Mouse (Mus musculus): Measurements from ENCODE around the gene Abraxas2.

The Abraxas2 gene

DNA sequence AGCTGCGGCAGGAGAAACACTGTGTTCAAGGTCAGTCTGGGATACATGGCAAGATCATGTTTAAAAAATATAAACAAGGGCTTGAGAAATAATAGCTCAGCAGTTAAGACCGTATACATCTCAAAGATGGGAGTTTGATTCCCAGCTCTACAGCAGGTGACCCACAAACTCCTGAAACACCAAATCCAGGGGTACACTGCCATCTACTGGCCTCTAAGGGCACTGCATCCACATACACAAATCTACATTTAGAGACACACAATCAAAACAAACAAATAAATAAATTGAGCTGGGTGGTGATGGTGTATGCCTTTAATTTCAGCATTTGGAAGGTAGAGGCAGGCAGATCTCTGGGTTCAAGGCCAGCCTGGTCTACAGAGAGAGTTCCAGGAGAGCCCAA lies 39.2 kb downstream of the Abraxas2 start:
- H3K36me3 ChIP-seq (ENCODE audit: control insufficient read depth, insufficient read depth, low read length, poor library complexity, severe bottlenecking) = no peaks in the 10 kb centered on the region
- peak; percentile 72 for DNase-seq (ENCODE audit: low read depth, low spot score)
- H3K27me3 ChIP-seq (ENCODE audit: control insufficient read depth, insufficient read depth, low read length, poor library complexity, severe bottlenecking) = no peaks in the 10 kb centered on the region

DNA sequence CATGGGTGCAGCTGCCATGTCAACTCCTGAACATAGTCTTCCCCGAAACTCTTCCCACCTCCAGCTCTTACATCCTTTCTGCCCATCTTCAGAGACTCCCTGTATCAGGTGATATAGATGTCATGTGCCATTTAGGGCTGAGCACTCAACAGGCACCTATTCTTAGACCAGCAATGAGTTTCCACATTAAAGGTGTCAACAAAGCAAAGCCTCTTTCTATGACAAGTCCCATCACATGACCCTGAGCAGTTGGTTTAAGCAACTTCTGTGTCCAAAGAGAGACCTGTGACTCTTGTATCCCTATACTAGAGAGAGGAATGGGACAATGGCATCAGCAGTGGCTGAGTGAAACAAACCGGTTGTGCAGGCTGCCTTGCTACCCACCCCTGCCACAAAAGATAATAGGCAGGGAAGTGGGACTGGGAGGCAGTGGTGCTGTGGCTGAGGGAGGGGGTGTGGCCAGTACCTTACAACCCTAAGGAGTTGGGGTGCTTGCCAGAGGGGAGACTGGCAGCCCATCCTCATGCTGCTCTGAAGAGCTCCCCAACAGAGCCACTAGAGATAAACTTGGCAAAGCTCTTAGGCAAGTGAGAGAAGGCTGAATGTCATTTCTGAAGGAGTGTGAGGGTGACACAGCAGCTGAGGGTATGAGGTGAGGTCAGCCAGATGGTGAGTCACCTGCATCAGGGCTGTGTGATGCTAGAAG lies 42.0 kb downstream of the Abraxas2 start:
- Histone ChIP-seq H3K36me3 (ENCODE audit: control insufficient read depth, insufficient read depth, low read length, poor library complexity, severe bottlenecking) (no peaks in the 10 kb centered on the region), H3K27me3 (ENCODE audit: control insufficient read depth, insufficient read depth, low read length, poor library complexity, severe bottlenecking) (no peaks in the 10 kb centered on the region)
- no peak for DNase-seq (ENCODE audit: low read depth, low spot score)

DNA sequence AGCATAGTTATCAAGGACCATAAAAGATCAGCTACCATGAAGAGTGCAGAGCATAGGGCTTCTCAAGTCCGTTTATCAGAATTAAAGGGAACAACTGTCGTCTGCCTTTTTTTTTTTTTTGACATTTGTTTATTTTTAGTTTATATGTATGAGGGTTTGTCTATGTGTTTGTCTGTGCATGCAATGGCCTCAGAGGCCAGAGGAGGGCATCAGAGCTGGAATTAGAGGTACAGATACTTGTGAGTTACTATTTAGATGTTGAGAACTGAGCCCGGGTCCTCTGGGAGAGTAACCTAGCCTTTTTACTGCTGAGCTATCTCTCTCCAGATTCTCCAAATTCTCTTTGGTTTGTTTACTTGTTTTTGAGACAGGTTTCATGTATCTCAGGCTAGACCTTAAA lies 44.8 kb downstream of the Abraxas2 start:
- no peak for DNase-seq (ENCODE audit: low read depth, low spot score)
- Histone ChIP-seq H3K36me3 (ENCODE audit: control insufficient read depth, insufficient read depth, low read length, poor library complexity, severe bottlenecking) (no peaks in the 10 kb centered on the region), H3K27me3 (ENCODE audit: control insufficient read depth, insufficient read depth, low read length, poor library complexity, severe bottlenecking) (no peaks in the 10 kb centered on the region)

DNA sequence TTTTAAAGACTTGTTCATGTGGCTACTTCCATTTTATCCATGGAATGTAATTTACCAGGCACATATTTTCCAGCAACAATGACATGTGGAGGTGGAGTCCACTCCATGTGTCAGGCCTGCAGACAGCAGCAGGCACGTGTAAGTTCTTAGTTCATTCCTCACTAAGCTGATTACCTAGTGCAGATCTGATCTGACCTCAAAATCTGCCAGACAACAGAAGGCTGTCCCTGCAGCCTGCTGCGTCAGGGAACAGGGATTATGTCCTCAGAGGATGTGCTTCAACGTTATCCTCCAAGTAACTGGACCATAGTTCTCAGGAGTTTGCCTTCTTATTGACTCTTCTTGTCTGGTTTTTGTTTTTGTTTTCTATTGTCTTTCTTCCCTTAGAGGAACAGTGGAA lies 62.9 kb downstream of the Abraxas2 start:
- no peaks in the 10 kb centered on the region for H3K27me3 ChIP-seq (ENCODE audit: control insufficient read depth, insufficient read depth, low read length, poor library complexity, severe bottlenecking)
- H3K36me3 ChIP-seq (ENCODE audit: control insufficient read depth, insufficient read depth, low read length, poor library complexity, severe bottlenecking) = no peaks in the 10 kb centered on the region
- DNase-seq (ENCODE audit: low read depth, low spot score) = no peak

DNA sequence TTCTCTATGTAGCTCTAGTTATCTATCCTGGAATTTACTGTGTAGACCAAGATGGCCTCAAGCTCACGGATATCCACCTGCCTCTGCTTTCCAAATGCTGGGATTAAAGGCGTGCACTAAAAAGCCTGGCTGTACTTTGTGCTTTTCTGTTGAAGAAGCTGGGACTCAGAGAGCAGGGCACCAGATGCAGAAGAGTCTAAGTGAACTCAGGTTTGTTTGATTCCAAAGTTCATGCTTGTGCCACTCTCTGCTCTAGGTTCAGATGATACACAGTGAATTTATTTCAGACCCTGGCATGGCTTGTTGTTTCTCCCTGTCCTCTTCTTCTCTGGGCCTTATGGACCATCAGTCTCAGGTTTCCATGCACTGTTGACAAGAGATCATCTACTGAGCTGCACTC lies 66.2 kb downstream of the Abraxas2 start:
- no peaks in the 10 kb centered on the region for H3K36me3 ChIP-seq (ENCODE audit: control insufficient read depth, insufficient read depth, low read length, poor library complexity, severe bottlenecking)
- no peaks in the 10 kb centered on the region for H3K27me3 ChIP-seq (ENCODE audit: control insufficient read depth, insufficient read depth, low read length, poor library complexity, severe bottlenecking)
- DNase-seq (ENCODE audit: low read depth, low spot score) = no peak

DNA sequence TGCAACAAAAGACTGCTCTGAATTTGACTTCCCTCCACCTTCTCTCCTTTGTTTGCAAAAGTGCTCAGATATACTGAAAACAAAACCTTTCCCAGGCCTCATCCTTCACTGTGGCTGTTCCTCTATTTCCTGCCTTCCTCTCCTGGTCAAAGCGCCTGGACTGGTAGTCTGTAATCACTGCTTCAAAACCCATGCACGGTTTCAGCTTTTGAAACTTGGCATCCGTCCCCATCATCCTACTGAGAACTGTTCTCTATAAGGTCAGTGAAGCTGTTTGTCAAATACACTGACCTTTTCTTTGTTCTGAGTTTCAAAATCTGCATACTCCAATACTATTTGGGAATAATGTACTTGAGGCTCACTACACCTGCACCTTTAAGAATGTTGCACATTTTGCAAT lies 68.2 kb downstream of the Abraxas2 start:
- no peak for DNase-seq (ENCODE audit: low read depth, low spot score)
- H3K27me3 ChIP-seq (ENCODE audit: control insufficient read depth, insufficient read depth, low read length, poor library complexity, severe bottlenecking) = no peaks in the 10 kb centered on the region
- H3K36me3 ChIP-seq (ENCODE audit: control insufficient read depth, insufficient read depth, low read length, poor library complexity, severe bottlenecking) = no peaks in the 10 kb centered on the region

DNA sequence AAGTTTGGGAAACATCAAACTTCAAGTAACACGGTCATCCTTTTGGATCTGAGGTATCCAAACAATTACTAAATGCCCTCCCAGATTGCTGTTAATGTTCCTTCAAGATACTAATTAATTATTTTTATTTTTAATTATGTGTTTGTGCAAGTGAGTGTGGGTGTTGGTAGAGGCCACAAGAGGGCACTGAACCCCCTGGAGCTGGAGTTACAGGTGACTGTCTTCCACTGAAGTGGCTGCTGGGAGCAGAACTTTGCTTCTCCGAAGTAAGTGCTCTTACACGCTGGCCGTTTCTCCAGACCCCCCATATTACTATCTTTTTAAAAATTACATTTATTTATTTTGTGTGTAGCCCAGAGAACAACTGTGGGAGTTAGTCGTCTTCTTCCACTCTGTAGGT lies 71.0 kb downstream of the Abraxas2 start:
- no peaks in the 10 kb centered on the region for H3K27me3 ChIP-seq (ENCODE audit: control insufficient read depth, insufficient read depth, low read length, poor library complexity, severe bottlenecking)
- peak; percentile 20 for DNase-seq (ENCODE audit: low read depth, low spot score)
- H3K36me3 ChIP-seq (ENCODE audit: control insufficient read depth, insufficient read depth, low read length, poor library complexity, severe bottlenecking) = no peaks in the 10 kb centered on the region

DNA sequence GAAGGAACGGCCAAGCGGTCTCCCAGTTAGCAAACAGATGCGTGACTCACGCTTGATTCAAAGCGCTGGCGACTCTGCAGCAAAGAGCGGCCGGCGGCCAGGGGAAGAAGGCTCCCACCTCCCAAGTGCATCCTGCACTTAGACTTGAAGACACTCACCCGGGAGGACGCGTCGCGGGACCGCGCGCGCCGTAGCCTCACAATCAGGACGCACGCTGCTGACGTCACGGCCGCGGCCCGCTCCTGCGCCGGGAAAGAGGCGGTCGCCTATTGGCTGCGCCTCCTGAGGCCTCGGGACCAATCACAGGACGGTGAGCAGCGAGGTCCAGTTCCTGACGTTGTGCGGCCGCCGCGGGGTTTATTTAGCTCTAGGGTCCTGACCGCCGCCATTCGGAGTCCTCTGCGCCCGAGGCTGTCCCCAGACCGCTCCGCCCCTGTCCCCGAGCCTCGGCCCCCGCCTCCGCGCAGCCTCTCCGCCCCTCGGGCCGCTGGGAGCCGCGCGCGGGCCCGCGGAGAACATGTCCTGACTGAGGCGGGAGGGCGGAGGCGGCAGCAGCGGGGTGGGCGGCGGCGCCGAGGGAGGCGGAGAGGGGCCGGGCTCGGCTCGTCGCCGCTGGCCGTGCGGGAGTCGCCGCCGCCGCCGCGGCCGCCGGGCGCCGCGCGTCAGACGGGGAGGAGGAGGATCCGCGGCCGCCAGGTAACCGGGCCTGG lies 72.0 kb downstream of the Abraxas2 start, which contains the start of gene Zranb1:
Zranb1 (plus strand) TSS at position 293 of the 710 bp plus-strand sequence.
- peak; percentile 98 for DNase-seq (ENCODE audit: low read depth, low spot score)
- Histone ChIP-seq H3K27me3 (ENCODE audit: control insufficient read depth, insufficient read depth, low read length, poor library complexity, severe bottlenecking) (no peaks in the 10 kb centered on the region), H3K36me3 (ENCODE audit: control insufficient read depth, insufficient read depth, low read length, poor library complexity, severe bottlenecking) (no peaks in the 10 kb centered on the region)

DNA sequence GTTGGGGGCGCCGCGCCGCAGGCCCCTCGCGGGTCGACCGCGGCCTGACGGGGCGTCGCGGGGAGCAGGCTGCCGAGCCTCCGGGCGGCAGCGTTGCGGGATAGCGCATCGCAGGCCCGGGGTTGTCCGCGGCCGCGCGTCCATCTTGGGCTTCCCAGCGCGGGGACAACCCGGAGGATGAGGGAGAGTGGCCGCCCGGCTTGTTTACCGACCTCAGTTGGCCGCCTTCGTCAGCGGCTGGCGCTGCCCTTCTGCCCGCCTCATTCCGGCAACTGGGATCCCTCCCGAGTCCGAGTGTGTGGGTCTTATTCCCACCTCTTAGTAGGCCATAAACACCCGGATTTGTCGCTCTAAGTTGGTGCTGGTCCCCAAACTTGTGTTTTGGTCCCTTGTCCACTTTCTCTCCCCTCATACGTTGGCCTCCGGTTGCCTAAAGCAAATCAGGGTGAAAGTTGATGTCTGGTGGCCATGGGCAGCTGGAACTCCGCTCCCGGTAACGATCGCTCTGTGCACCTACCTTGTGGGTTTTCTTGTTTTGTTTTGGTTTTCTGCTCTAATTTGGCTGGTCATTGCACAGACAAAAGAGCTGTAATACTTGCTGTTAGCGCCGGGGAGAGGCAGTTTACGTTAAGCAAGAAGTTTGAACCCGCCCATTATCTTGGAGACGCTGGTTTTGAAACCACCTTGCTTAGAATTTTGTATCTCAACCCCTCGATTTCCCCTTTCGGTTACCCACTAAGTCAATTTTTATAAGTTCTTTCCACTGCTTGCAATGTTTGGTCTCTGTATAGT lies 72.7 kb downstream of the Abraxas2 start:
- peak; percentile 48 for DNase-seq (ENCODE audit: low read depth, low spot score)
- Histone ChIP-seq H3K27me3 (ENCODE audit: control insufficient read depth, insufficient read depth, low read length, poor library complexity, severe bottlenecking) (no peaks in the 10 kb centered on the region), H3K36me3 (ENCODE audit: control insufficient read depth, insufficient read depth, low read length, poor library complexity, severe bottlenecking) (no peaks in the 10 kb centered on the region)

DNA sequence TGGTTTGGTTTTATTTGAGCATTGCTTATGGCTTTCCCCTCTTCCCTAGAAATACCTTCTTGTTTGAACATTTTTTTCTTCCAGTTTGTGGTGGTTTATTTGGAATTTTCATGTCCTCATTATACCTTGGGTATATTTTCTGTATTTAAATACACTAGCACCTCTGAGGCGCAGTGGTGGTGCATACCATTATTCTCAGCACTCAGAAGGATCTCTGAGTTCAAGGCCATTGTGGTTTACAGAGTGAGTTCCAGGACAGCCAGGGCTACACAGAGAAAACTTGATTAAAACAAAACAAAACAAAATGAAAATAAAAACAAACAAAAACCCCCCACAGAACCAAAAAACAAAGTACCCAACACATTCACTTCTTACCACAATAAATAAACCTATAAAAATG lies 74.3 kb downstream of the Abraxas2 start:
- DNase-seq (ENCODE audit: low read depth, low spot score) = no peak
- no peaks in the 10 kb centered on the region for H3K36me3 ChIP-seq (ENCODE audit: control insufficient read depth, insufficient read depth, low read length, poor library complexity, severe bottlenecking)
- no peaks in the 10 kb centered on the region for H3K27me3 ChIP-seq (ENCODE audit: control insufficient read depth, insufficient read depth, low read length, poor library complexity, severe bottlenecking)

Measured in splenic B cell, adult 2 months (primary cell).